Mouse (Mus musculus) cortical plate, adult 2 months (tissue): ENCODE measurements around the gene Aicda. TPM values are rescaled to one million over a fixed set of nuclear protein-coding genes. Genes with fewer than 3 reads are reported as not detected.
"Not testable (repeated sequence)": the region's sequence is repeated elsewhere in the genome, so short reads cannot be mapped to it uniquely, and the experiment has no call there.

ENCODE experiments used
- H3K27ac ChIP-seq: fragments of 200-500 bp; 2 replicates; pipeline ENCODE4 v1.5.1; 2012; ENCODE audit warnings: low read length, control low read depth, inconsistent platforms; ENCODE audit not compliant: insufficient read depth
- H3K4me1 ChIP-seq: fragments of 200-500 bp; 2 replicates; pipeline ENCODE4 v1.6.1; 2011; ENCODE audit warnings: low read length; ENCODE audit not compliant: control insufficient read depth, insufficient read depth
- H3K4me3 ChIP-seq: fragments of 200-500 bp; 2 replicates; pipeline ENCODE4 v1.5.1; 2011; ENCODE audit warnings: mild to moderate bottlenecking, low read length, control low read depth; ENCODE audit not compliant: insufficient read depth
- CTCF ChIP-seq: fragments of 200-500 bp; IDR thresholded peaks from 2 replicates; pipeline ENCODE4 v1.5.1; 2011; ENCODE audit warnings: mild to moderate bottlenecking, control low read depth, low read length; ENCODE audit not compliant: insufficient read depth; ENCODE audit errors: extremely low read depth
- POLR2A ChIP-seq: fragments of 200-500 bp; IDR thresholded peaks from 2 replicates; pipeline ENCODE4 v1.6.1; 2011; ENCODE audit warnings: mild to moderate bottlenecking, low read length, control low read depth; ENCODE audit not compliant: insufficient read depth; ENCODE audit errors: extremely low read depth
- polyA plus RNA-seq: library from polyadenylated mRNA; depleted of rRNA; stranded (reverse); fragments of >200 nt; gene quantifications from 2 replicates; pipeline ENCODE4 v1.2.3, GENCODE M21; 2012

Aicda gene
- polyA plus RNA-seq, 1 experiment, result not detected

DNA sequence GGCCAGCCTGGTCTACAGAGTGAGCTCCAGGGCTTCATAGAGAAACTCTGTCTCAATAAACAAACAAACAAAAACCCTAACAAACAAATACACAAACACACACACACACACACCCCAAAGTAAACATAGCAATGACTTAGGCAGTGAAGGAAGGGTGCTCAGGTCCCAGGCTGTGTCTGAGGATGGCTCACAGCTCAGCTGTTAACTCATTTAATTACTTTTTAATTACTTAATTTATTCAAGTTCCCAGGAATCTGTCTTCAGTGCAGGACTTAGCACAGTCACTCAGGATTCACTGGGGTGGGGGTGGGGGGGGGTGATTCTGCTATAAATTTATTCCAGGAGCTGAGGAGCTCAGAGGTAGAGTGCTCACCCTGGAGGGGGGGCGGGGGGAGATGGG lies 16.2 kb downstream of the Aicda start:
- no peak for TF ChIP-seq CTCF
- no peak for TF ChIP-seq POLR2A
- Histone ChIP-seq H3K27ac (no peak overlapping the region), H3K4me3 (no peak overlapping the region), H3K4me1 (no peaks in the 10 kb centered on the region)

DNA sequence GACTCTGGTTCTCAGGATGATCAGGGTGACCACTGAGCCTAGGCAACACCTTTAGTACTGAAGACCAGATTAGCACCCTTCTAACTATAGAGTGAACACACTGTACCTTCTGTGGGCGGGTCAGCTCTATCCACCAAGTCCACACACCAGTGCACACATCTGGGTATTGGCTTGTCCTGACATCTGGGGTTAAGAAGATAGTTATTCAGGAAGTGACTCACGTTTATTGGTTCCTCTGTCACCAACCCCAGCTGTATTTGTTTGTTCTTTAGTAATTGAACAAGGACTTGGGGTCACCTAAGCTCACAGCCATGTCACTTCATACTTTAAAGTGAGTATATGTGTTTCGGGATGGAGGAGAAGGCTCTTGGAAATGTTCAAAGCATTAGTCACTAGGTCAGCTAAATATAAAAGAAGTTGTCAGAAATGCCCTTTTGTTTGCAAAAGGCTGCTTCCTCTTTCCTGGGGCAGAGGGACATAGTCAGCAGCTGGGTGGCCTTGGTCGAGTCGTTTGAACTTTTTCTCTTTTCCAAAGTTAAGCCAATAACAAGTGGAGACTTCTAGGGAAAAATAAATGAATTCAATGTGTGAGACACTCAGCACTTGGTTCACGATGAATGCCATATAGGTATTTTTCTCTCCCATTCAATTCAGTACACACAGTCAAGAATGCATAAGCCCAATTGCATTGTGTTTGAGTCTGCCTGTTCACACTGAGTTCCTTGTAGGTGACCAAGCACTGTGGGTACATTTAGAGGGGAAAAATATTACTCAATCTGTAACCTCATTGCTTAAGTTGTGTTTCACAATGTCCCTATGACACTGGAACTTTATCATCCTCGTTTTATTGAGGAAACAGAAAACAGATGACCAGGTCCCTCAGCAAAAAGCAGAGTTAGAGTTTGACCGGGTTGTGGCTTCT lies 17.4 kb downstream of the Aicda start:
- H3K4me1 ChIP-seq, result no peaks in the 10 kb centered on the region
- TF ChIP-seq POLR2A, result no peak
- no peak for TF ChIP-seq CTCF
- H3K27ac ChIP-seq, result no peak overlapping the region
- H3K4me3 ChIP-seq, result no peak overlapping the region

DNA sequence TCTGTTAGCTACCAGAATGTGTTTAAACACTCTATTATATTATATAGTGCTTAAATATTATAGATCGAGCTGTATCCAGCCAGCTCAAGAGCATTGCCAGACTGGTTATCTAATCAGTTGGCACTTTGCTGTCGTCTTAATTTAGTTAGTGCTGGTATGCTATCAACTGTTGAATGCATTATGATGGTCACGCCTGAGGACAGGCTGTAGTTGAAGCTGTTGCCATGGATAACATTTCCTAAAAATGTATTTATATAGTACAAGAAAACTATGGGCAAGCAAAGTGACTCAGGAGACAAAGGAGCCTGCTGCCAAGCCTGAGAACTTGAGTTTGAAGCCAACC lies 18.0 kb downstream of the Aicda start:
- Histone ChIP-seq H3K27ac (no peak overlapping the region), H3K4me1 (no peaks in the 10 kb centered on the region), H3K4me3 (no peak overlapping the region)
- TF ChIP-seq CTCF (no peak), POLR2A (no peak)

DNA sequence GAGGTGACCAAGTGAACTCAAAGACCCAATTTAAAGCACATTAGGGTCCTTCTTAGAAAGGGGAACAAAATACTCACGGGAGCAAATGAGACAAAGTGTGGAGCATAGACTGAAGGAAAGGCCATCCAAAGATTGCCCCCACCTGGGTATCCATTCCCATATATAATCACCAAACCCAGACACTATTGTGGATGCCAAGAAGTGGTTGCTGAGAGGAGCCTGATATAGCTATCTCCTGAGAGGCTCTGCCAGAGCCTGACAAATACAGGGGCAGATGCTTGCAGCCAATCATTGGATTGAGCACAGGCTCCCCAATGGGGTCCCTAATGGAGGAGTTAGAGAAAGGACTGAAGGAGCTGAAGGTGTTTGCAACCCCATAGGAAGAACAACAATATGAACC lies 21.4 kb downstream of the Aicda start:
- not testable (repeated sequence) for H3K27ac ChIP-seq

DNA sequence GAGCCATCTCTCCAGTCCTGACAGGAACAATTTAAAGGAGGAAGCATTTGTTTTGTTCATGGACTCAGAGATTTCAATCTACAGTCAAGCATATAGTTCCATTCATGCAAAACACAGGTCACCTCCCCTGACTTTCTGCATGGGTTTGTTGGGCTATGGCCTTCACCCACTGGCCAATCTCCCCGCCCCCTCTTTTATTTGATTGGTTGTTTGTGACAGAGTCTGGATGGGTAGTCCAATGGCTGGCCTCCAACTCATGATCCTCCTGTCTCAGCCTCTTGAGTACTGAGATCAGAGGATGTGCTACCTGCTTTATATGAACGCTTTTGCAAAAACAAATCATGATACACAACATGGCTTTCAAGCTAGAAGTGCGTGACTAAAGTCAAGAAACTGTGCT lies 23.4 kb downstream of the Aicda start:
- Histone ChIP-seq H3K27ac (no peak overlapping the region), H3K4me1 (no peaks in the 10 kb centered on the region), H3K4me3 (no peak overlapping the region)
- no peak for TF ChIP-seq POLR2A
- TF ChIP-seq CTCF, result no peak

More for the DNA sequence above, 21.4 kb downstream of the Aicda start:
- H3K4me3 ChIP-seq, H3K4me1 ChIP-seq: not testable (repeated sequence)

DNA sequence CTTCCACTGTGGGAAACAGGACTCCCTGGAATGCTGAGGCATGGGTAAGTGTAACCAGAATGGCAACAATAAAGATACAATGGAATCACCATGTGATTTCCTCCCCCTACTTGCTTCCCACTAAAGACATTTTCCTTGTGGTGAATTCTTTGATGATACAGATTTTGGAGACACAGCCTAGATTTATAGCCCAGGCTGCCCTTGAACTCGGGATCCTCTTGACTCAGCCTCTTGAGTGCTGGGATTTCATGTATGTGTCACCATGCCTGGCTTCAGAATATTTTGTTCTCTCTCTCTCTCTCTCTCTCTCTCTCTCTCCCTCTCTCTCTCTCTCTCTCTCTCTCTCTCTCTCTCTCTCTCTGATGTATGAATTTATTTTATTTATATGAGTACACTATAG lies 25.5 kb downstream of the Aicda start:
- Histone ChIP-seq H3K4me1 (no peaks in the 10 kb centered on the region), H3K4me3 (no peak overlapping the region), H3K27ac (no peak overlapping the region)
- TF ChIP-seq CTCF (no peak), POLR2A (no peak)

DNA sequence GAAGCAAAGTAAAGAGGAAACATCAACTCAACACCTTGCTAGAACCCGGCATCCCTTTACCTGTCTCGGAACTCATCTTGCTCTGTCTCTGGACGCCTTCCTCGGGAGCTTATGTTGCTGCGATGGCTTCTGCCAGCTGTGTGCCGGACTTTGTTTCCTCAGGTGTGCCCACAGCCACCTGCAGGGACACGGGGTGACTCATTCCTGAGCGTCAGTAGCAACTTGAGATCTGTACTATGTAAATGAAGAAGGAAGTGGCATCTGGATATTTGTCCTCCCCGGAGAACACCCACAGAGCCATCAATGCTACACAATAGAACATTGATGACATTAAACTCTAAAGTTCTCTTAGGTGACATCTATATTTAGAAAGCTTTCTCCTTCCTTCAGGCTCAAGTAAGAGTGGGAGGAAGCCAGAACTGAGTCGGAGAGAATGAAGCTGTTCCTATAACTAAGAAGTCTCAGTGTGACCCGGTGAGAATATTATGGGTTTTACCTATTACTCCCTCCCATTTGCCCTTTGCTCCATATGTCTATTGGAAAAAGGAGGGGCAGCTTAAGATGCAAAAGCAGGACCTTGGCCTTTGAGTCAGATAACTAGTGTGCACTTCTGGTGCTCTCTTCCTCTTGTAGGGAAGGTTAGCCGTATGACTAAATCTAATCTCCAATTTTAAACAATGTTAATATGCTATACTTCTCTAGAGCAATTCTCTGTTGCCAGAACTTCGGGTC lies 37.6 kb downstream of the Aicda start:
- no peaks in the 10 kb centered on the region for H3K4me1 ChIP-seq
- no peak overlapping the region for H3K4me3 ChIP-seq
- H3K27ac ChIP-seq, result no peak overlapping the region
- no peak for TF ChIP-seq POLR2A
- no peak for TF ChIP-seq CTCF

DNA sequence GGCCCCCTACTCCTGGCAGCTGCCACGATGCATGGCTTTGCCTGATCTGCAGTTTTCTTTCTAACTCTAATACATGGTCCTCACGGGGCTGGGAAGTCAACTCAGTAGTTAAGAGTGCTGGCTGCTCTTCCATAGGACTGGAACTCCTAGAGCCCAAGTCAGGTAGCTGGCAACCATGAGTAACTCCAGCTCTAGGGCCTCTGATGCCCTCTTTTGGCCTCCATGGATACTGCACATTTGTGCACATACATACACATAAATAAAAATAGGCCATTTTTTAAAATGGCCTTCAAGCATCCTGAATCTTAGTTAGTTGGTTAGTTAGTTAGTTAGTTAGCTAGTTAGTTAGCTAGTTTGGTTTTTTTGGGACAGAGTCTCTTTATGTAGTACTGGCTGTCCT lies 39.3 kb downstream of the Aicda start:
- no peak overlapping the region for H3K27ac ChIP-seq
- no peaks in the 10 kb centered on the region for H3K4me1 ChIP-seq
- no peak for TF ChIP-seq CTCF
- H3K4me3 ChIP-seq, result no peak overlapping the region

DNA sequence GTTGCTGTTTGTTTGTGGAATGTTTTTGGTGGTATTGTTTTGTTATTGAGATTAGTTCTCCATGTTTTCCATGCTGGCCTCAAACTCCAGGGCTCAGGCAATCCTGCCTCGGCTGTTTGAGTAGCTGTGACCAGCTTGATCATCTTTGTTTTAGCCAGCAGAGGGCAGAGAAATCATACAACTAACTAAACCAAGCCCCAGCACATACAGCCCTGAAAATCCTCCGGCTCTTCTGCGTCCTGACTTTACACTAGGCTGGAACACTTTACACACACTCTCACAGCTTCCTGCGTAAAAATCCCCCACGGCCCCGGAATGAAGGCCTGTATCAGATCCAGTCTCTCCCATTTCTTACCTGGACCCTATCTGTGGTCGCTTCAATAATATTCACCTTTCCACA lies 42.0 kb downstream of the Aicda start:
- no peak overlapping the region for H3K4me3 ChIP-seq
- no peaks in the 10 kb centered on the region for H3K4me1 ChIP-seq
- TF ChIP-seq CTCF (peak; percentile 41; the same call in 1 of the 2 replicates), POLR2A (no peak)
- H3K27ac ChIP-seq, result no peak overlapping the region

DNA sequence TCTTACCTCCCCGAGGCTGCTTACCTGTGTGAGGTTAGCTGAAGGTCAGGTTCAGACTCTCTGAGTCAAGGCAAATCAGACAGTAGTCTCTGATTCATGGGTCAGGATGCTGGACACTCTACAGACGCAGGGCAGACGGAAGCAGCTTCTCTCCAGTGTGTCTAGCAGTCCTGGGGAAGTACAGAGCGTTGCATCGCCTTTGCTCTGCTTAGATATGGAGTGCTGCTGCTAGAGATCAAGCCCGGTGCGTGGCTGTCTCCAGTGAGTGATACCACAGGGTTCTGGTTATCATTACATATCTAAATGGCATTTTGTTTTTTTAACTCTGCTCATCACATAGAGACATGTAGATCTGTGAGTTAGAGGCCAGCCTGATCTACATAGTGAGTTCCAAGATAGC lies 43.0 kb downstream of the Aicda start:
- Histone ChIP-seq H3K4me1 (no peaks in the 10 kb centered on the region), H3K27ac (no peak overlapping the region), H3K4me3 (no peak overlapping the region)
- no peak for TF ChIP-seq CTCF
- no peak for TF ChIP-seq POLR2A
